Mouse (Mus musculus): ENCODE data around the gene Rmi1.

GRCm38 (mm10) chr13:58450459-58451182, 48.6 kb downstream of the Rmi1 start:
- TF ChIP-seq EP300 (IDR thresholded peaks at IDR 0.05; ENCODE audit: low read depth): no peak
- no peak for TF ChIP-seq CTCF (IDR thresholded peaks at IDR 0.05; ENCODE audit: low read depth)
